Mouse (Mus musculus): ENCODE data around the gene Wasf2. TPM values are rescaled to one million over a fixed set of nuclear protein-coding genes. Genes with fewer than 3 reads are reported as not detected.
A peak's percentile ranks its signal among the peaks of the same experiment; 100 is the strongest.

Gene Wasf2
- polyA plus RNA-seq, 1 experiment from 2014 or later = 77.4 TPM

DNA sequence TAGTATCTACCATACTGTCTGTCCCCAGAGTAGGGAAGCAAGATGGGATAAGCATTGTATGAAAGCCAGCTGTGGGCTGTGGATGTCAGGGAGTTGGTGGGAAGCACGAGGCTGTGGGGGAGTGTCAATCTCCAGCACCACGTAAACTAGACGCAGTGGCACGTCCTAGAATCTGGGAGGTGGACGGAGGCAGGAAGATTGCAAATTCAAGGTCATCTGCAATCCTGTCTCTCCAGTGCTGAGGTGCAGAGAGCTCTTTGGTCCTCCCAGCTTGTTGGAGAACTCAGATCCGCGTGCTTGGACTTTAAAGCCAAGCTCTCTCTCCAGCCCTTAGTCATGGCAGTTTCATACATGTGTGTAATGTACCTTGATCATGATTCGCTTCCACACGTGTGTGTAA lies 36.5 kb downstream of the Wasf2 start:
- no peak overlapping the region for H3K9ac ChIP-seq (replicated peaks; ENCODE audit: low read length)
- no peaks in the 10 kb centered on the region for H3K27me3 ChIP-seq (ENCODE audit: insufficient read depth, low read length)
- H3K27ac ChIP-seq (ENCODE audit: low read length) = no peak overlapping the region
- 57% methylated on average over 9 of the region's 9 CpGs for WGBS
- peaks cover 9% of the 10 kb centered on the region; the same call in 1 of the 2 replicates for H3K4me1 ChIP-seq (ENCODE audit: insufficient read depth, low read length)
- no peak overlapping the region for H3K4me3 ChIP-seq (ENCODE audit: low read length)
- no peak overlapping the region for H3K4me2 ChIP-seq (replicated peaks; ENCODE audit: low read depth, low read length)
- no peak for ATAC-seq (ENCODE audit: low FRiP score, low TSS enrichment)
- no peaks in the 10 kb centered on the region for H3K9me3 ChIP-seq (ENCODE audit: low read length)
- peaks cover 2% of the 10 kb centered on the region; the same call in 1 of the 2 replicates for H3K36me3 ChIP-seq (ENCODE audit: insufficient read depth, low read length)

DNA sequence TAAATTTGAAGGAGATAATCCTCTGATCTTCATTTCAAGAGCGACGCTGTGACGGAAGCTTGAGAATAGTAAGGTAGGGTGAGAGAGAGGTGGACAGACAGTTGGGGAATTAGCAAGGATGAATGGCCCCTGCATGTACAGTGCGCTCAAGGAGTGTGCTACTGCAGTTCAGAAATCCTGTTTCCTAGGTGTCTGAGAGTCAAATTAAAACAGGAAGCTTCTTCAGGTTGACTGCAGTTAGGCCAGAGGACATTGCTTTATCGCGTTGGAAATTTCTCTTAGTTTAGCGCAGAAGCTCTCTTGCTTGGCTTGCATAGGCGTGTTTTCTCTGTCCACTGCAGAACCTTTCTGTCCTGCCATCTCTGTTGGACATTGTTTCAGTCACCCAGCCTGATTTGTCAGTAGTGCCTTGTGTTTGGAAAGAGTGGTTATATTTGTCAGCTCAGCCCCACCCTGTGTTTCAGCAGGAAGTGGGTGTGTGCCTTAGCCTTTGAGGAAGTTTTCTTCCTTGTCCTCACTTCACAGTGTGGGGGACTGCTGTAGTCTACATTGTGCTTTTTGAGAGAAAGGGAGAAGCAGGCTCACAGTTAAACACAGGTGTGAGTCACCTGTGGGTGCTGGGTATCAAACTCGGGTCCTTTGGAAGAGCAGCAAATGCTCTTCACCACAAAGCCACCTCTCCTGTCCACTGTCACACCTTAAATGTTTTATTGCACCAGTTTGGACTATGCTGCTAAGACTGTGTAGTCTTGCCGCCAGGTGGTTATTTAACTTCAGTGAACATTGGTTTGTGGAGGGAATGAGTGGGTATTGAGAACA lies 39.1 kb downstream of the Wasf2 start:
- Histone ChIP-seq H3K4me1 (ENCODE audit: insufficient read depth, low read length) (peaks cover 27% of the 10 kb centered on the region), H3K27me3 (ENCODE audit: insufficient read depth, low read length) (no peaks in the 10 kb centered on the region), H3K9ac (replicated peaks; ENCODE audit: low read length) (no peak overlapping the region), H3K9me3 (ENCODE audit: low read length) (no peaks in the 10 kb centered on the region), H3K4me3 (ENCODE audit: low read length) (no peak overlapping the region), H3K4me2 (replicated peaks; ENCODE audit: low read depth, low read length) (no peak overlapping the region), H3K36me3 (ENCODE audit: insufficient read depth, low read length) (peaks cover 2% of the 10 kb centered on the region; the same call in 1 of the 2 replicates), H3K27ac (ENCODE audit: low read length) (peak overlapping the region; percentile 27; the same call in 1 of the 2 replicates)
- whole genome bisulfite sequencing = 82% methylated on average over 10 of the region's 10 CpGs
- peak; percentile 35; the same call in 1 of the 2 replicates for ATAC-seq (ENCODE audit: low FRiP score, low TSS enrichment)

DNA sequence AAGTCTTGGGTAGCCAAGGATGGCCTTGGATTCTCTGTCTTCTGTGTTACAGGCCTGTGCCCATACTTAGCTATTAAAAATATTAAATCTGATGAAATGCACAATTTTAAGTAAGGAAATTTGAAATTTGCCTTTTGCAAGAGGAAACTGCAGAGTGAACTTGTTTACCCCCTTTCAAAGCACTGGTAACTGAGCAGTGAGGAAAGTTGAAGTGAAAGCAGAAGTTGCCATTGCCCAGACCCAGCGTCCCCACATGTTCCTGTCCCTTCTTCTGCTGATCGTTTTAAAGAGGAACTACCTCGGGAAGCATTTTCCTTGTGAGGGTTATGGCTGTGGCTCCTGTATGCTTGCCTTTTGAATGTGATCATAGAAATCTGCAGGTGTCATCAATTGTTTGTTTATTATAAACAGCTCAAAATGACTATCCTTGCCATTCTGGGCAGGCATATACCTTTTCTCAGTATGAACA lies 39.8 kb downstream of the Wasf2 start:
- Histone ChIP-seq H3K9me3 (ENCODE audit: low read length) (no peaks in the 10 kb centered on the region), H3K4me1 (ENCODE audit: insufficient read depth, low read length) (peaks cover 31% of the 10 kb centered on the region), H3K4me2 (replicated peaks; ENCODE audit: low read depth, low read length) (no peak overlapping the region), H3K4me3 (ENCODE audit: low read length) (no peak overlapping the region), H3K27me3 (ENCODE audit: insufficient read depth, low read length) (no peaks in the 10 kb centered on the region), H3K9ac (replicated peaks; ENCODE audit: low read length) (no peak overlapping the region), H3K36me3 (ENCODE audit: insufficient read depth, low read length) (0 out of 2 replicates have a peak, but pooled peaks cover 1% of the 10 kb centered on the region), H3K27ac (ENCODE audit: low read length) (no peak overlapping the region)
- no peak for ATAC-seq (ENCODE audit: low FRiP score, low TSS enrichment)
- 66% methylated on average over 3 of the region's 3 CpGs for WGBS

DNA sequence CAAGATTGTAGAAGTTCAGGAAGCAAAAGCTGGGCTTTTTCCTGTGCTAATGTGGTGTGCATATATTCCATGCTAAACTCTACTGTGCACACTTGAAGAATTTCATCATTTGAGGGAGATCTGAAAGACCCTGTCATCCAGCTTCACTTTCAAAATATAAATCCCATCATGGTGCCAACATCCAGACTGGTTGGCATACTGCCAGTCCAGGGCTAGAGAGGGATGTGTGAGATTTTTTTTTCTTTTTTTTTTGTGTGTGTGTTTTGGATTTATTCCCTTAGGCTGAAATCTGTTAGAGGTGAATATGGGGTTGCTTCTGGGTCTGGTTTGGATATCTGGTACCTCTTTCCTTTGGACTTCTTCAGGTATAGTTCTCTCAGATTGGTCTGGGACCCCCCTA lies 40.3 kb downstream of the Wasf2 start:
- H3K9me3 ChIP-seq (ENCODE audit: low read length) = no peaks in the 10 kb centered on the region
- no peaks in the 10 kb centered on the region for H3K27me3 ChIP-seq (ENCODE audit: insufficient read depth, low read length)
- H3K4me2 ChIP-seq (replicated peaks; ENCODE audit: low read depth, low read length) = no peak overlapping the region
- no peak overlapping the region for H3K9ac ChIP-seq (replicated peaks; ENCODE audit: low read length)
- no peaks in the 10 kb centered on the region for H3K36me3 ChIP-seq (ENCODE audit: insufficient read depth, low read length)
- no peak overlapping the region for H3K27ac ChIP-seq (ENCODE audit: low read length)
- peaks cover 36% of the 10 kb centered on the region for H3K4me1 ChIP-seq (ENCODE audit: insufficient read depth, low read length)
- H3K4me3 ChIP-seq (ENCODE audit: low read length) = no peak overlapping the region
- no peak for ATAC-seq (ENCODE audit: low FRiP score, low TSS enrichment)

DNA sequence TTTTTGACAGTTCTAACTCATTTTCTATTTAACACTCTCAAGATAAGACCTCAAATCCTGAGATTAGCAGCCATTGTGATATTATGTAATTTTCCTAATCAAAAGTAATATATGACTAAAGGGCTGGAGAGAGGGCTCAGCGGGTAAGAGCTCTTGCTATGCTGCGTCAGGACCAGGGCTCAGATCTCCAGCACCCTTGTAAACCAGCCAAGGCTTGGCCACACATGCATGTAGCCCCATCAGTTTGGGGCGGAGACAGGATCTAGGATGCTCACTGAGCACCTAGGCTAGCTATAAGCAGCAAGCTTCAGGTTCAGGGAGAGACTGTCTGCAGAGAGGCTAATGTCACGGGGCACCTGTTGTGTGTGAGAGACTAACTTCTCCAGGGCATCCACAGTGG lies 42.1 kb downstream of the Wasf2 start:
- H3K9ac ChIP-seq (replicated peaks; ENCODE audit: low read length) = no peak overlapping the region
- no peak overlapping the region for H3K4me3 ChIP-seq (ENCODE audit: low read length)
- 85% methylated on average over 4 of the region's 4 CpGs for WGBS
- ATAC-seq (ENCODE audit: low FRiP score, low TSS enrichment) = no peak
- H3K27me3 ChIP-seq (ENCODE audit: insufficient read depth, low read length) = no peaks in the 10 kb centered on the region
- no peak overlapping the region for H3K4me2 ChIP-seq (replicated peaks; ENCODE audit: low read depth, low read length)
- H3K4me1 ChIP-seq (ENCODE audit: insufficient read depth, low read length) = peaks cover 48% of the 10 kb centered on the region
- H3K36me3 ChIP-seq (ENCODE audit: insufficient read depth, low read length) = peaks cover 4% of the 10 kb centered on the region; the same call in 1 of the 2 replicates
- H3K9me3 ChIP-seq (ENCODE audit: low read length) = no peaks in the 10 kb centered on the region
- H3K27ac ChIP-seq (ENCODE audit: low read length) = 0 out of 2 replicates have a peak overlapping the region, but pooled peaks have one; percentile 43

DNA sequence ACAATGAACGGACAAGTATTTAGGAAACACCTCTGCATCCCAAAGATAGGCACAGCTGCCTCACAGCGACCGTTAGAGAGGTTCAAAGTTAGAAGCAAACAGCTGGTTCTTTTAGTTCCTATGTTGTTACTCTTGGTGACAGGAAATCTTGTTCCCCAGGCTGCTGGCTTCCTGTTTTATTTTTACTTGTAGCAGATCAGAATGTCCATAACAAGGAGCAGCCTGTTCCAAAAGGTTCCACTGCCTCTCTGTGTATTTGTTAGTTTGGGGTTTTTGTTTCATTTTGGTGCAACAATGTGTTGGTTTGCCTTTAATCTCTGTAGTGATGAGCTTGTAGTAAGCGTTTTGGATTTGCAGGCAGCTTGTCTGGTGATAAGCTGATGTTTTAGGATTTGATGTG lies 44.1 kb downstream of the Wasf2 start:
- no peak overlapping the region for H3K9ac ChIP-seq (replicated peaks; ENCODE audit: low read length)
- H3K9me3 ChIP-seq (ENCODE audit: low read length) = no peaks in the 10 kb centered on the region
- H3K4me2 ChIP-seq (replicated peaks; ENCODE audit: low read depth, low read length) = peak overlapping the region; percentile 41; the same call in 1 of the 2 replicates
- peaks cover 10% of the 10 kb centered on the region; the same call in 1 of the 2 replicates for H3K36me3 ChIP-seq (ENCODE audit: insufficient read depth, low read length)
- no peaks in the 10 kb centered on the region for H3K27me3 ChIP-seq (ENCODE audit: insufficient read depth, low read length)
- peaks cover 43% of the 10 kb centered on the region for H3K4me1 ChIP-seq (ENCODE audit: insufficient read depth, low read length)
- no peak for ATAC-seq (ENCODE audit: low FRiP score, low TSS enrichment)
- peak overlapping the region; percentile 86 for H3K27ac ChIP-seq (ENCODE audit: low read length)
- WGBS = 36% methylated on average over 4 of the region's 4 CpGs
- H3K4me3 ChIP-seq (ENCODE audit: low read length) = peak overlapping the region; percentile 29

DNA sequence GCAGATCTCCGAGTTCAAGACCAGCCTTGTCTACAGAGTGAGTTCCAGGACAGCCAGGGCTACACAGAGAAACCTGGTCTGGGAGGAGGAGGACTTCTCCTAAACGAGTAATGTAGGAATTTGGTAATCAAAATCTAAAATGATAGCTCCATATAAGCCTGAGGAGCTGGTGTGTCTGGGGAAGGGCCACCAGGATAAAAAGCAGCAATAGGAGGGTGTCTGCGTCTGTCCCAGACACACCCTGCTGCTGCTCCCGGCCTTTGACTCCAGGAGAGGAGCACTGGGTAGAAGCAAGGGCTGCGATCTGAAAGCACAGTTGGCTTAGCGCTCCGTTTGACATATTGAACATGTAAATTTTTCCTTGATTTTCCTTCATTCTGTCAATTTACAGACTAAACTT lies 45.0 kb downstream of the Wasf2 start:
- no peak overlapping the region for H3K4me3 ChIP-seq (ENCODE audit: low read length)
- no peak for ATAC-seq (ENCODE audit: low FRiP score, low TSS enrichment)
- H3K27me3 ChIP-seq (ENCODE audit: insufficient read depth, low read length) = no peaks in the 10 kb centered on the region
- 70% methylated on average over 7 of the region's 7 CpGs for WGBS
- H3K9ac ChIP-seq (replicated peaks; ENCODE audit: low read length) = no peak overlapping the region
- no peaks in the 10 kb centered on the region for H3K9me3 ChIP-seq (ENCODE audit: low read length)
- peaks cover 11% of the 10 kb centered on the region; the same call in 1 of the 2 replicates for H3K36me3 ChIP-seq (ENCODE audit: insufficient read depth, low read length)
- peak overlapping the region; percentile 44 for H3K27ac ChIP-seq (ENCODE audit: low read length)
- H3K4me2 ChIP-seq (replicated peaks; ENCODE audit: low read depth, low read length) = no peak overlapping the region
- peaks cover 39% of the 10 kb centered on the region for H3K4me1 ChIP-seq (ENCODE audit: insufficient read depth, low read length)

DNA sequence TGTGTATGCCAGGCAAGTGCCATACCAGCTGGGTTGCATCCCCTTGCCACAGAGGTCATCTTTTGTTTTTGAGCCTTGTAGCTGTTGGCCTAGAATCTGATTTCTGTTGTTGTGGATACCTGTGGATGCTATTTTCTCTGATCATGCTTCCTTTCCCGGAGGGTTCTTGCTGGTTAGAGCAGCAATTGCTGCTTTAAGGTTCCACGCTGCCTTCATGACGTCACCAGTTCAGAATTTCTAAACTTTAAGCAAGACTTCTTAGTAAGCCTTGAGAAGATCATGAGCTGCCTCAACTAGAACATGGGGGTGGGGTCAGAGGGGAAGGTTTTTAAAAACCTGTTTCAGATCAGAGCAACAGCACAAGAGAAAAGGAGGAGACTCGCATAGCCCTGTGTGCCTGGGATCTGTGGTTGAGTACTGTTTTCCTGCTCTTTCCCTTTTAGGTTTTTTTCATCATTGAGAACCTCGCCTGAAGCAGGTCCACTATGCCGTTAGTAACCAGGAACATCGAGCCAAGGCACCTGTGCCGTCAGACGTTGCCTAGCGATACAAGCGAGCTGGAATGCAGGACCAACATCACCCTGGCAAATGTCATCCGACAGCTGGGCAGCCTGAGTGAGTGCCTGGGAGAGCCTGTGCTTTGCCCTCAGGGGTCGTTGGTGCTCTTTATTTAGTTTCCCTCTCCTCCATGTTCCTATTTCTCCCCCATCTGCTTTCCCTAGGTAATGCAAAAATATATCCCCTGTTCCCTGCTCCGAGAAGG lies 45.9 kb downstream of the Wasf2 start:
- H3K27ac ChIP-seq (ENCODE audit: low read length) = peak overlapping the region; percentile 14; the same call in 1 of the 2 replicates
- H3K27me3 ChIP-seq (ENCODE audit: insufficient read depth, low read length) = no peaks in the 10 kb centered on the region
- H3K9ac ChIP-seq (replicated peaks; ENCODE audit: low read length) = 0 out of 2 replicates have a peak overlapping the region, but pooled peaks have one; percentile 10
- no peak overlapping the region for H3K4me2 ChIP-seq (replicated peaks; ENCODE audit: low read depth, low read length)
- peaks cover 11% of the 10 kb centered on the region; the same call in 1 of the 2 replicates for H3K36me3 ChIP-seq (ENCODE audit: insufficient read depth, low read length)
- ATAC-seq (ENCODE audit: low FRiP score, low TSS enrichment) = no peak
- H3K4me1 ChIP-seq (ENCODE audit: insufficient read depth, low read length) = peaks cover 39% of the 10 kb centered on the region
- 43% methylated on average over 14 of the region's 14 CpGs for WGBS
- H3K4me3 ChIP-seq (ENCODE audit: low read length) = no peak overlapping the region
- H3K9me3 ChIP-seq (ENCODE audit: low read length) = no peaks in the 10 kb centered on the region

DNA sequence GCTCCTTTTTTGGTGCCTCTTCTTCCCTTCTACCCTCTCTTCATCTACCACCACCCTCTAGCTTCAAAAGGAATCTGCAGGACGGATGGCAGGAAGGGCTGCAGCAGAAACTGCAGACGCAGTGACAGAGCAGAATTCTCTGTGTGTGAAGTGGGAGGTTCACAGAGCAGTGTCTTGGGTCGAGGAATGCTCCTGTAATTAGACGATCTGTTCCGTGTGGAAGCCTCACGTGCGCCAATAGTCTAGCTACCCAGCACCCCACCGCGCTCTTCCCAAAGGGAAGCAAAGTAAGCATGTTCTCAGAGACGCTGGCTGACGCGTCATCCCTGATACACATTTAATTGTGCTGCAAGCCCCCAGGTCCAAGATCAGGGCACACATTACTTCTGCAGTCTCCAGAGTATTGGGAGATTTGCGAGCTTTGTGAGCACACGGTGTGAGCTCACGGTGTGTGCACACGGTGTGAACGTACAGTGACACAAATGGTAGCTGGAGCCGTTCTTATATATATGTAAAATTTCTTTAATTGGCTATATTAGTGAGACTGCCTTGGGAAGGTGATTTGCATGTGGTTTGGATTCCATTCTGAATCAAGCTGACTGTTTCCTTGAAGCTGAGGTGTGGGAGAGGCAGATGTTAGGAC lies 46.6 kb downstream of the Wasf2 start:
- 0 out of 2 replicates have a peak overlapping the region, but pooled peaks have one; percentile 14 for H3K27ac ChIP-seq (ENCODE audit: low read length)
- peaks cover 11% of the 10 kb centered on the region; the same call in 1 of the 2 replicates for H3K36me3 ChIP-seq (ENCODE audit: insufficient read depth, low read length)
- H3K4me3 ChIP-seq (ENCODE audit: low read length) = no peak overlapping the region
- 0 out of 2 replicates have a peak overlapping the region, but pooled peaks have one; percentile 10 for H3K9ac ChIP-seq (replicated peaks; ENCODE audit: low read length)
- peaks cover 37% of the 10 kb centered on the region for H3K4me1 ChIP-seq (ENCODE audit: insufficient read depth, low read length)
- H3K9me3 ChIP-seq (ENCODE audit: low read length) = no peaks in the 10 kb centered on the region
- no peak overlapping the region for H3K4me2 ChIP-seq (replicated peaks; ENCODE audit: low read depth, low read length)
- ATAC-seq (ENCODE audit: low FRiP score, low TSS enrichment) = no peak
- H3K27me3 ChIP-seq (ENCODE audit: insufficient read depth, low read length) = no peaks in the 10 kb centered on the region
- WGBS = 59% methylated on average over 18 of the region's 18 CpGs

All from kidney, embryonic 16.5 days (tissue).